Mouse (Mus musculus): ENCODE results near the gene Fam178b. TPM values are rescaled to one million over a fixed set of nuclear protein-coding genes. Genes with fewer than 3 reads are reported as not detected.

Gene Fam178b
- 0.65 and 0.87 TPM in 2 replicates for polyA plus RNA-seq (2015; fragmentation: Nextera tagmentation; extraction: Ambion mirVana)

DNA sequence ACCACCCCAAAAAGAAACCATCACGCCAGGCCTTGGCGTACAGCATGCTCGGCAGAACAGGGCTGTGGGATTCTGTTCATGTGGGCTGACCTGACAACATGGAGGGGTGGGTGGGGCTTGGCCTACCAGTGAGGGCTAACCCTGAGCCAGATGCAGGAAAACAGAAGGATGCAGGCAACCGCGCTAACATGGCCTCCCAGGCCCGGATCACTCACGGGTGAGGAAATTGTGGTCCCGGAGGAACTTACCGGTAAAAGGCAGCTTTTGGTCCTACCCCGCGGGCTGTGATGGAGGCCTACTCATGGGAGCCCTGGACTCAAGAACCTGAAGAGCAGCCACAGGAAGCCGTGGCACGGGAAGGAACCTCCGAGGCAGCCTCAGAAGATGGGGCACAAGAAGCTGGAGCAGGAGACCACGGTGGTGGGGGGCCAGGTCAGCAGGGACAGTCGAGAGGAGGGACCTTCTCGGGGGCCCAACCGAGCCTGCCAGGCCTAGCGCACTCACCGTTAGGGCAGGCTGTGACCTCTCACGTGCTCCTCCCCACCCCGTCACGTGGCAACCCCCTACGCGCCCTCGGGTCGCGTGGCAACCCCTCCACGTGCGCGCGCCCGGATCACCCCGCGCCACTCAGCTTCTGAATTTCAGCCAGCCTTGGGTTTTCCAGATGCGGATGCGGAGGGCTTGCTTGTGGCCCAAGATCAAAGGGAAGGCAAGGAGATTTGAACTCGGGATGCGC lies at the start of gene Fam178b:
Fam178b (minus strand) TSS at position 564 of the 736 bp plus-strand sequence.
- WGBS: 91% methylated on average over 39 of the region's 39 CpGs
- ATAC-seq: no peak
- no peak within 1 kb of the TSS for H3K27ac ChIP-seq (ENCODE audit: low read depth, low read length)
- H3K9me3 ChIP-seq (ENCODE audit: control insufficient read depth): no peaks in the 10 kb centered on the region
- no peak within 1 kb of the TSS for H3K4me2 ChIP-seq (replicated peaks; ENCODE audit: low read depth)
- TF ChIP-seq CTCF (IDR thresholded peaks at IDR 0.05; ENCODE audit: low read depth): no peak
- no peaks in the 10 kb centered on the region for H3K36me3 ChIP-seq (ENCODE audit: control insufficient read depth, insufficient read depth)
- no peak within 1 kb of the TSS for H3K4me3 ChIP-seq (ENCODE audit: low read depth, low read length)
- H3K9ac ChIP-seq (ENCODE audit: low read depth, low read length): no peak within 1 kb of the TSS
- no peaks in the 10 kb centered on the region for H3K27me3 ChIP-seq (replicated peaks; ENCODE audit: control insufficient read depth, insufficient read depth, low read length)
- H3K4me1 ChIP-seq (replicated peaks; ENCODE audit: control insufficient read depth, insufficient read depth, low read length): no peaks in the 10 kb centered on the region

- no peak for TF ChIP-seq CTCF (IDR thresholded peaks at IDR 0.05; ENCODE audit: low read depth)
- no peak overlapping the region for H3K4me3 ChIP-seq (ENCODE audit: low read depth, low read length)
- no peak overlapping the region for H3K27ac ChIP-seq (ENCODE audit: low read depth, low read length)
- WGBS: 68% methylated on average over 4 of the region's 4 CpGs
- no peaks in the 10 kb centered on the region for H3K36me3 ChIP-seq (ENCODE audit: control insufficient read depth, insufficient read depth)
- no peak for ATAC-seq
- H3K9me3 ChIP-seq (ENCODE audit: control insufficient read depth): no peaks in the 10 kb centered on the region
- H3K4me2 ChIP-seq (replicated peaks; ENCODE audit: low read depth): no peak overlapping the region
- no peak overlapping the region for H3K9ac ChIP-seq (ENCODE audit: low read depth, low read length)
- H3K4me1 ChIP-seq (replicated peaks; ENCODE audit: control insufficient read depth, insufficient read depth, low read length): no peaks in the 10 kb centered on the region
- H3K27me3 ChIP-seq (replicated peaks; ENCODE audit: control insufficient read depth, insufficient read depth, low read length): no peaks in the 10 kb centered on the region
Measured at GRCm38 (mm10) chr1:36724057-36724431, 41.1 kb upstream of the Fam178b start.

DNA sequence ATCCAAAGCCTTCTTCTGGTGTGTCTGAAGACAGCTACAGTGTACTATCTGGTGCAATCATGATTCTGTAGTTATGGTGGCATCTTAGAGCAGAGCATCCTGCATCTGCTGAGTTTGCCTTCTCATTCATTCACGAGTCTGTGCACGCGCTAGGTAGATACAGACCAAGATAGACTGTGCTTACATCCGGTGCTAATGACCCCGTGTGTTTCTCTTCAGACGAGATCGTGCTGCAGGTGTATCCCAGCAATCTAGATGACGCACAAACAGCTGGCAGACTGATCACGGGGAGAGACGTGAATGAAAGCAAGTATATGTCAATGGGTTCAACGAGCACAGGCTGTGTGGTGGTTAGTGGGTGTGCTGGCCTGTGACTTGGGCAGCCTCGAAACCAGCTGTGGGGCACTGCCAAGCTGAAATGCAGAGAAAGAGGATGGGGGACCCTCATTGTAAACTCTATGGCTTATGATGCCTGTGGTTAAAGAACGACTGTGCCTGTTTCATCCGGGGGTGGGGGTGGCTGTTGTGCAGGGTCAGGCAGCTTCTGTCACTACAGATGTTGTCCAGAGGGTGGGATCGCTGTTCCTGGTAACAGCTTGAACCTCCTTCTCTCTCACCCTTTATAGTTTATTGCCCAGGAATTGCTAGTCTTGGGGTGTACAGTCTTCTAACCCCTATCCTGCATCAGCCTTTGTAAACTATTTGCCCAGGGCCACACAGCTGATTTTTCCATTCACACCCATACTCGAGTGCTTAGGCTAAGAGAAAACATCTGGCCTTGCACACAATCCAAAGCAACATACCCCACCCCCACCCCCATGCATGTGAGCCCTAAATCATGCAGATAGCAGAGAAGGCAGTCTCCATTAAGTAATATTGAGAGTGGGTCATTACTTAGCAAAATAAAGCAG lies 40.4 kb upstream of the Fam178b start:
- 59% methylated on average over 16 of the region's 16 CpGs for WGBS

DNA sequence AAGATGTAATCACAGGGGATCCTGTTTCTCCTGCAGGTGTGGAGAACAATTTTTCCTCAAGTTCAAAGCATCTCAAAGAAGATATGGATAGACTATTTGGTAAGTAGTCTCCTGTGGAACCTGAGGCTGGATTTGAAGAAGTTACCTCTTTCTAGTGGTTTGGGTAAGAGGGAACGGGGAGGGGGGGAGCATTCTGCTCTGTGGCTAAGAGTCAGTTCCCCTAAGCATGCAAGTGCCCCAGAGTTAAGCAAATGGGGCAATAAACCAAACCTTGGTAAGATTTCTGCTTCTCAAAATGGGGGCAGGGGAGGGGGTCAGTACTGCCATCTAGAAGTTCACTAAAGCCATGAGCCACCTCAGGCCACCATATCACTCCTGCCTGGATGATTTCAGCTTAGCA lies 35.8 kb upstream of the Fam178b start:
- Histone ChIP-seq H3K4me2 (replicated peaks; ENCODE audit: low read depth) (no peak overlapping the region), H3K4me1 (replicated peaks; ENCODE audit: control insufficient read depth, insufficient read depth, low read length) (no peaks in the 10 kb centered on the region), H3K9ac (ENCODE audit: low read depth, low read length) (no peak overlapping the region), H3K27ac (ENCODE audit: low read depth, low read length) (no peak overlapping the region), H3K9me3 (ENCODE audit: control insufficient read depth) (no peaks in the 10 kb centered on the region), H3K4me3 (ENCODE audit: low read depth, low read length) (no peak overlapping the region), H3K36me3 (ENCODE audit: control insufficient read depth, insufficient read depth) (no peaks in the 10 kb centered on the region), H3K27me3 (replicated peaks; ENCODE audit: control insufficient read depth, insufficient read depth, low read length) (no peaks in the 10 kb centered on the region)
- ATAC-seq: no peak
- 91% methylated on average over 1 of the region's 1 CpGs for WGBS
- TF ChIP-seq CTCF (IDR thresholded peaks at IDR 0.05; ENCODE audit: low read depth): no peak

More for the DNA sequence above, 40.4 kb upstream of the Fam178b start:
- ATAC-seq: no peak
- Histone ChIP-seq H3K4me2 (replicated peaks; ENCODE audit: low read depth) (no peak overlapping the region), H3K9ac (ENCODE audit: low read depth, low read length) (no peak overlapping the region), H3K4me3 (ENCODE audit: low read depth, low read length) (no peak overlapping the region), H3K4me1 (replicated peaks; ENCODE audit: control insufficient read depth, insufficient read depth, low read length) (no peaks in the 10 kb centered on the region), H3K27me3 (replicated peaks; ENCODE audit: control insufficient read depth, insufficient read depth, low read length) (no peaks in the 10 kb centered on the region), H3K36me3 (ENCODE audit: control insufficient read depth, insufficient read depth) (no peaks in the 10 kb centered on the region), H3K27ac (ENCODE audit: low read depth, low read length) (no peak overlapping the region), H3K9me3 (ENCODE audit: control insufficient read depth) (no peaks in the 10 kb centered on the region)
- TF ChIP-seq CTCF (IDR thresholded peaks at IDR 0.05; ENCODE audit: low read depth): no peak

DNA sequence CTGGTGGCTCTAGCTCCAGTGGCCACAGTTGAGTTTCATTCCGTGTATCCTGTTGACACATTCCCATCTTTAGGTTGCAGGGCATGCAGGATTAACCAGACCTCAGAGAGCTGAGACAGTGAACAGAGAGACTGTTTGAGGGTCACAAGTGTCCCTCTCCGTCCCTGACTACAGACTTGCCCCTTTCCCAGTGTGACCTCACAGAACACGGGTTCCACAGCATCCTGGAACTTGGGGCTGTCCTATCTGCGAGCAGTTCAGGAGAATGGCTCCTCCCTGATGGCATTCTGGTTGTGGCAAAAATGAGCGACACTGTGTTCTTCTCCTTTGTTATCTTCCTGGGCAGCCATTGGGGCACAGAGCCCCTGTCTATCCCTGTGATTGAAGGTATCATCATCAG lies 31.3 kb upstream of the Fam178b start, which contains the start of gene Actr1b:
Actr1b (minus strand) TSS at position 112 of the 400 bp plus-strand sequence.
- H3K9ac ChIP-seq (ENCODE audit: low read depth, low read length): no peak within 1 kb of the TSS
- H3K4me3 ChIP-seq (ENCODE audit: low read depth, low read length): no peak within 1 kb of the TSS
- no peak within 1 kb of the TSS for H3K27ac ChIP-seq (ENCODE audit: low read depth, low read length)
- no peaks in the 10 kb centered on the region for H3K4me1 ChIP-seq (replicated peaks; ENCODE audit: control insufficient read depth, insufficient read depth, low read length)
- ATAC-seq: no peak
- H3K27me3 ChIP-seq (replicated peaks; ENCODE audit: control insufficient read depth, insufficient read depth, low read length): no peaks in the 10 kb centered on the region
- no peak for TF ChIP-seq CTCF (IDR thresholded peaks at IDR 0.05; ENCODE audit: low read depth)
- H3K36me3 ChIP-seq (ENCODE audit: control insufficient read depth, insufficient read depth): no peaks in the 10 kb centered on the region
- no peak within 1 kb of the TSS for H3K4me2 ChIP-seq (replicated peaks; ENCODE audit: low read depth)
- H3K9me3 ChIP-seq (ENCODE audit: control insufficient read depth): no peaks in the 10 kb centered on the region
- 79% methylated on average over 5 of the region's 5 CpGs for WGBS

DNA sequence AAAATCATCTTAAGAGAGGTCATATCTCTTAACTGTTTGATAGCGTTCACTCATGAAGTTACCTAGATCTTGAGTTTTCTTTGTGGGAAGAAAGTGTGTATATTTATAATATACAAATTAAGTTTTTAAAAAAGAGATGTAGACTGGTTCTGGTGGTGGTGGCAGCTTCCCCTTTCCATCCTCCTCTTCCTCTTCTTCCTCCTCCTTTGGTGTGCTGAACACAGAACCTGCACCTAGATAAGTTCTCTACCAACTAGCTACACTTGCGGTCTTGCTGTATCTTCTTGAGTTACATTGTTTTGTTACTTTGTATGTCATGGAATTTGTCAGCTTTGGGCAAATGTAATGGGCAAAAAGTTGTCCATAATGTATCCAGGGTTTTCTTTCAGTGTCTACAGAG lies 28.1 kb upstream of the Fam178b start:
- no peak for ATAC-seq
- peaks cover 7% of the 10 kb centered on the region for H3K4me1 ChIP-seq (replicated peaks; ENCODE audit: control insufficient read depth, insufficient read depth, low read length)
- peaks cover 13% of the 10 kb centered on the region; the same call in 1 of the 2 replicates for H3K36me3 ChIP-seq (ENCODE audit: control insufficient read depth, insufficient read depth)
- WGBS: 95% methylated on average over 2 of the region's 2 CpGs
- no peak overlapping the region for H3K4me3 ChIP-seq (ENCODE audit: low read depth, low read length)
- no peak for TF ChIP-seq CTCF (IDR thresholded peaks at IDR 0.05; ENCODE audit: low read depth)
- H3K27ac ChIP-seq (ENCODE audit: low read depth, low read length): no peak overlapping the region
- no peaks in the 10 kb centered on the region for H3K27me3 ChIP-seq (replicated peaks; ENCODE audit: control insufficient read depth, insufficient read depth, low read length)
- H3K4me2 ChIP-seq (replicated peaks; ENCODE audit: low read depth): no peak overlapping the region
- H3K9me3 ChIP-seq (ENCODE audit: control insufficient read depth): no peaks in the 10 kb centered on the region
- H3K9ac ChIP-seq (ENCODE audit: low read depth, low read length): no peak overlapping the region

Data from intestine, postnatal 0 days (tissue).